Mouse (Mus musculus) stomach, embryonic 16.5 days (tissue): ENCODE measurements at regions not wholly inside any gene's neighbourhood (a gene's known extent, or its start where the extent isn't known, plus 50 kb on each side); places are given as distances from the start of the nearest gene placed in this dataset.

Experiments used
- ATAC-seq: fragments of 200-750 bp; cut with Nextera tagmentation; 2 replicates; pipeline ENCODE4 v1.8.0; 2017; ENCODE audit warnings: moderate number of reproducible peaks, moderate TSS enrichment; ENCODE audit not compliant: insufficient read depth, low FRiP score
- H3K27ac ChIP-seq: fragments of 300-500 bp; sonication (generic); 2 replicates; pipeline ENCODE4 v1.5.1; 2014; ENCODE audit warnings: low read length
- H3K27me3 ChIP-seq: fragments of 300-500 bp; sonication (generic); 2 replicates; pipeline ENCODE4 v1.6.1; 2014; ENCODE audit warnings: low read length, control low read depth, mixed read lengths; ENCODE audit not compliant: control insufficient read depth, insufficient read depth
- H3K36me3 ChIP-seq: fragments of 300-500 bp; sonication (generic); 2 replicates; pipeline ENCODE4 v1.6.1; 2014; ENCODE audit warnings: low read length; ENCODE audit not compliant: control insufficient read depth, insufficient read depth
- H3K4me1 ChIP-seq: fragments of 300-500 bp; sonication (generic); 2 replicates; pipeline ENCODE4 v1.6.1; 2014; ENCODE audit warnings: low read length, control low read depth, mixed read lengths; ENCODE audit not compliant: control insufficient read depth, insufficient read depth
- H3K4me2 ChIP-seq: fragments of 300-500 bp; sonication (generic); 2 replicates; pipeline ENCODE4 v1.6.1; 2014; ENCODE audit warnings: low read depth, low read length, mixed read lengths
- H3K4me3 ChIP-seq: fragments of 300-500 bp; sonication (generic); replicated peaks from 2 replicates; pipeline ENCODE4 v1.5.1; 2014; ENCODE audit warnings: mild to moderate bottlenecking, low read length
- H3K9ac ChIP-seq: fragments of 300-500 bp; sonication (generic); 2 replicates; pipeline ENCODE4 v1.6.1; 2014; ENCODE audit warnings: low read length
- H3K9me3 ChIP-seq: fragments of 300-500 bp; sonication (generic); replicated peaks from 2 replicates; pipeline ENCODE4 v1.6.1; 2016; ENCODE audit warnings: low read length, control low read depth; ENCODE audit not compliant: control insufficient read depth
- WGBS: fragments of 180-500 bp; shearing (Covaris S2); extraction: QIAGEN DNeasy Blood & Tissue Kit; methylation state at CpG from one replicate; pipeline ENCODE4 v1.1.7; 2014; 5-methylcytosine and 5-hydroxymethylcytosine counted together

DNA sequence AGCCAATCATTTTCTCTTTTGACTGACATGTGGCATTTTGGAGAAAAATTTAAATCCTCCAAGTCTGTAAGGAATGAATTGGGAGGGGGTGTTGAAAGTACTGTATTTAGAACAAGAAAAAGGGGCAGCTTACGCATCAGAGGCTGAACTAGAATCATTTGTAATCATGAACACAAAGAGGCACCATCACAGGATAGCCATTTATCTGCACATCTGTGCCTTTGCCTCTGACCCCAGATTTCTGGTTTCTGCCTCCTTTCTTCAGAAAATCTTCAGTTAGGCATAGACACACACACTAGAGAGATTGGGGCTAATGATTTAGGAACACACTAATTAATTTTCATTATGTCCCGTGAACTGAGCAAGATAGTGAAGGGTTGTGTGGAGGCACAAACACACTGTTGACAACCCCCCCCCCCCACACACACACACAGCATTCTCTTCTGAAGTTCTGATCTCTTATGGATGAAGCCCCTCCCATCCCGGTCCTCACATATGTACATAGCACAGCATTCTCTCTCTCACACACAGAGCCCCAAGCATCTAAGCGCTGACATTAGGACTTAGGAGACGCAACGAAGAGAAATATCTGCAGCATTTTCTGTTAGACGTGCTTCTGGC lies 229.9 kb downstream of the Gm765 start:
- no peak overlapping the region for H3K9ac ChIP-seq
- H3K27me3 ChIP-seq = no peaks in the 10 kb centered on the region
- no peaks in the 10 kb centered on the region for H3K36me3 ChIP-seq
- H3K4me1 ChIP-seq = 0 out of 2 replicates have a peak, but pooled peaks cover 4% of the 10 kb centered on the region
- H3K4me3 ChIP-seq = no peak overlapping the region
- no peak overlapping the region for H3K27ac ChIP-seq
- WGBS = 78% methylated on average over 7 of the region's 7 CpGs
- no peaks in the 10 kb centered on the region for H3K9me3 ChIP-seq
- ATAC-seq = no peak
- no peak overlapping the region for H3K4me2 ChIP-seq

DNA sequence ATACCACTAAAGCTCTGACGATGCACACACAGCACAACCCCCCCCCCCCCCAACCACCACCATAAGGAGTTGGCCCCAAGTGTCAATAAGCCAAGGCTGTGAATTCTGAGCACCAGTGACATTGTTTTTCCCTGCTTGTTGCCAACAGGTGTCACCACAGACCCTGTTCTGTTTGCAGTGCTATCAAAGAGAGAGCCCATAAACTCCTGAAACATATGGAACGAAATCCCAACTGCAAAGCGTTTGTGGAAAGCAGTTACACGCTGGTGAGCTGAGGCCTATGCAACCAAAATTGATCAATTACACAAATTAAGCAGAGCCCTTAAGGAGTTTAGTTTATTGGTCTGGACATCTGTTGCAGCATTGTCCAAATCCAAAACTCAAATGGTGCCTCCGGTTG lies 235.4 kb downstream of the Gm765 start:
- 59% methylated on average over 5 of the region's 5 CpGs for WGBS
- Histone ChIP-seq H3K27me3 (no peaks in the 10 kb centered on the region), H3K4me3 (no peak overlapping the region), H3K4me1 (peaks cover 3% of the 10 kb centered on the region; the same call in 1 of the 2 replicates), H3K36me3 (no peaks in the 10 kb centered on the region), H3K27ac (no peak overlapping the region), H3K9me3 (no peaks in the 10 kb centered on the region), H3K9ac (no peak overlapping the region), H3K4me2 (no peak overlapping the region)
- ATAC-seq = no peak

DNA sequence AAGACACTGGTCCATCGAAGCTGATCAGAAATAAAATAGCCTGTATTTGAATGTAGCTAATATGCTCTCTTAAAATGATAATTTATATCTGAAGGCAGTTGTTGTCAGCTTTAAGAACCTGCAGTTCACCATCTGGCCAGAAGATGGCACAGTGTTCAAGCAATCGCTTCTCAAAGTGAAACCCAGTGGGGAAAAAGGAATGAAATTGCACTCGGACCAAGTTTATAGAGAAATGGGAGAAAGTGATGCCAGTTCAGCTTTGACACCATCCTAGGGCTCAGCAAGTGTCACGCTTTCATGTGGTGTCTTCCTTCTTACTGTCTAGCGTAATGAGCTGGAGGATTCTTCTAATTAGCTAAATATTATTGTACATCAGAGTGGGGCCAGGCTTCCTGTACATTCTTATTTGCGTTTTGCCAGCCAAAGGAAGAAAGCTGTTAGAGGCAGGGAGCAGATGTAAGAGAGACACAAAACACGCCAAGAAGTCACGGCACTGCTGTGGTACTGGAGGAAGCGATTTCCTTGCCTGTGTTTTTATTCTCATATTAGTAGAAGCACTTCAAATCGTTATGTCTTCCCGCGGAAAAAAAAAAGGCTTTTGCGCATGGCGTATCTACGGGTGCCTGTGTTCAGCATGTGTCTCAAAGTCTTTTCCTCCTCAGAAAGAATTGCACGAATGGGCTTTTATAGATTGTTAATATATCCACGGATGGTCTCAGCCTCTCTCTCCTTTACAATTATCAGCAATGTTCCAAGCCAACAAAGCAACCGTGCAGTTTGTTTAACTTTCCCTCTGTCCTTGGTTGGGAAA lies 237.1 kb downstream of the Gm765 start:
- Histone ChIP-seq H3K4me1 (peaks cover 3% of the 10 kb centered on the region; the same call in 1 of the 2 replicates), H3K4me3 (peak overlapping the region; percentile 45), H3K27ac (no peak overlapping the region; the same call in 1 of the 2 replicates), H3K27me3 (no peaks in the 10 kb centered on the region), H3K36me3 (no peaks in the 10 kb centered on the region), H3K9ac (peak overlapping the region; percentile 65), H3K4me2 (peak overlapping the region; percentile 83), H3K9me3 (no peaks in the 10 kb centered on the region)
- WGBS = 36% methylated on average over 18 of the region's 18 CpGs
- ATAC-seq = no peak

DNA sequence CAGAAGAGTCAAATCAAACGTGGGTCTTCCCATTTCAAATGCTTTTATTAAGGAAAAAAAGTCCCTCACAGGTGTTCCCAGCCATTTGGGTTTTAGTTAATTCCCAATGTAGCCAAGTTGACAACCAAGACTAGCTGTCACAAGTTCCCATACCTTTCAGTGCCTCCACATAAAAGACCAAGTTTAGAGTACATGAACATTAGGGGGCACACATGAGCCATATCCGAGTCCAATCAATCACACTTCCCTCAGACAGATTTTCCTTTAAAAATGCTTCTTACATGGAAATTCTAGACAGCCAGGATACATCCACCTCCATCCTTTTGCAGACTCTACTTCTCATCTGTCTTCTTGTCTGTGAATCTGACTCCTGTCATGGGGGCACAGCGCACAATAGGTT lies 238.1 kb downstream of the Gm765 start:
- Histone ChIP-seq H3K4me3 (no peak overlapping the region), H3K9me3 (no peaks in the 10 kb centered on the region), H3K27ac (no peak overlapping the region), H3K9ac (no peak overlapping the region), H3K4me1 (peaks cover 3% of the 10 kb centered on the region; the same call in 1 of the 2 replicates), H3K36me3 (no peaks in the 10 kb centered on the region), H3K27me3 (no peaks in the 10 kb centered on the region), H3K4me2 (no peak overlapping the region)
- WGBS = 52% methylated on average over 3 of the region's 3 CpGs
- ATAC-seq = no peak

DNA sequence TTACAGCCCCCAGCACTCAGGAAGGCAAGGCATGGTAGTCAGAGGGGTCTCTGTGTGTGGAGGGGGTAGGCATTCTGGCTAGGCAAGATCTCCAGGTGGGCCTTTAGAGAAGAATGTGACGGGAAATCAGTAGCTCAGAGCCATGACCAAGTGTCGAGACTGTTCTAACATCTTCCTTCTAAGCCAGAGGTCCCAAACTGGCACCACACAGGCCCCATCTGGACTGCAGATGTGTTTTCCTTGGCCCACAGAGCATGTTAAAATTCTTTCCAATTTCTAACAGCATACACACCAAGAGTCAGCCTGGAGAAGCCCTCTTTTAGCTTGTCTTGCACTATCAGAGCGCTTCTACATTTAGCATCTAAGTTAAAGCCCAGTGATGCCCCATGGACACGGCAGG lies 241.5 kb downstream of the Gm765 start:
- ATAC-seq = no peak
- no peak overlapping the region for H3K4me2 ChIP-seq
- H3K27ac ChIP-seq = no peak overlapping the region
- 83% methylated on average over 4 of the region's 4 CpGs for WGBS
- no peaks in the 10 kb centered on the region for H3K9me3 ChIP-seq
- no peaks in the 10 kb centered on the region for H3K27me3 ChIP-seq
- peaks cover 3% of the 10 kb centered on the region; the same call in 1 of the 2 replicates for H3K4me1 ChIP-seq
- no peak overlapping the region for H3K4me3 ChIP-seq
- H3K36me3 ChIP-seq = no peaks in the 10 kb centered on the region
- no peak overlapping the region for H3K9ac ChIP-seq

DNA sequence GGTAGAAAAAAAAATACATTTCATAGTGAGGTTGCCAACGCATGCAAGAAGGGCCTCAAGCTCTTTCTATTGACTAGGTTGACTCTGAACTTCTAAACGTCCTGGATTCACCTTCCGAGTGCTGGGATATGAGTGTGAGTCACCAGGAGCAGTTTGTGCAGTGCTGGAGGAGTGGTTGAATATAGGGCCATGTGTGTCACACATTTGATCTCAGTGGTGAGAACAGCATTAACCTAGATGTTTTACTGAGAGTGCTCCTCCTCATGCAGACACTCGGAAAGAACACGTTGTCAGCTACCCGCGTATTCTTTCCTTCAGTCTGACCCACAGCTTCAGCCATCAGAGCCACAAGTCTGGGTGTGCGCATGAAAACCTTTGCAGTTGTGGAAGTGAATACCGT lies 243.4 kb downstream of the Gm765 start:
- Histone ChIP-seq H3K4me3 (no peak overlapping the region), H3K9ac (no peak overlapping the region), H3K36me3 (no peaks in the 10 kb centered on the region), H3K27me3 (no peaks in the 10 kb centered on the region), H3K4me2 (no peak overlapping the region), H3K9me3 (no peaks in the 10 kb centered on the region), H3K4me1 (no peaks in the 10 kb centered on the region), H3K27ac (no peak overlapping the region)
- no peak for ATAC-seq
- 91% methylated on average over 9 of the region's 9 CpGs for WGBS

DNA sequence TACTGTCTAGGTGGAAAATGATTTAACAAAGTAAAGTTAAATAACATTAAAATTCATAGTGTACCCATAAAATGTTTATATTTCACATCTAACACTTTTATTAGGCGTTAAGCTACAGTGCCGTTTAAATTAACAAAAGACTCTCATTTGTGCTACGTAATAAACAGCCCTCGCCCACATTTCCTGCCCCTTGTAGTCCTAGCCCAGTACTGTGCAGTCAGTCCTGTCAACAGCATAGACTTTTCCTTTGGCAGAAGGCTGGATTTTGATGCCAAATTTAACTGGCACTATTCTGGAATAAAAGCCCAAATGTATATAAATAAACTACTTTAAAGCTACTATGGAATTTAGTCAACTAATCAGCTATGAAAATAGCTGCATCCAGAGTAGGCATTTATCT lies 247.3 kb downstream of the Gm765 start:
- WGBS = 65% methylated on average over 4 of the region's 4 CpGs
- Histone ChIP-seq H3K4me3 (no peak overlapping the region), H3K36me3 (no peaks in the 10 kb centered on the region), H3K4me2 (no peak overlapping the region), H3K27ac (no peak overlapping the region), H3K4me1 (no peaks in the 10 kb centered on the region), H3K27me3 (no peaks in the 10 kb centered on the region), H3K9ac (no peak overlapping the region), H3K9me3 (no peaks in the 10 kb centered on the region)
- ATAC-seq = no peak

DNA sequence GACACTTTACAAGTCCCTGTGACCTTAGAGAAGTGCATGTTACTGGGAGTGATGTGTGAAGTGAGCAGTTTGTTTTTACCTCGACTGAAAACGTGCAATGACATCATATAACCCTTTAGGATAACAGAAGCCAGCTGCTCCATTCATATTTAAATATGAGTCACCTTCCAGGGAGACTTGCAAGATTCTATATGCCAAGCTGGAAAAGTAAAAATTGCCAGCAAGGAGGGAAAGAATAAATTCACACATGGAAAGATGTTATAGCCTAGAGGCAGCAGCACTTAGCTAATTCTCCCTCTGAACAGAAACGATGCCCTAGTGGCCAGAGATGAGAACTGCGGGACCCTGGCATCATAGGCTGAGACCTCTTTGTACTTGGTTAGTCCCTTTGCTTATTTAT lies 253.4 kb downstream of the Gm765 start:
- Histone ChIP-seq H3K4me2 (no peak overlapping the region), H3K27me3 (no peaks in the 10 kb centered on the region), H3K9me3 (no peaks in the 10 kb centered on the region), H3K36me3 (no peaks in the 10 kb centered on the region), H3K4me1 (no peaks in the 10 kb centered on the region), H3K27ac (no peak overlapping the region), H3K4me3 (no peak overlapping the region), H3K9ac (no peak overlapping the region)
- 31% methylated on average over 4 of the region's 4 CpGs for WGBS
- no peak for ATAC-seq

DNA sequence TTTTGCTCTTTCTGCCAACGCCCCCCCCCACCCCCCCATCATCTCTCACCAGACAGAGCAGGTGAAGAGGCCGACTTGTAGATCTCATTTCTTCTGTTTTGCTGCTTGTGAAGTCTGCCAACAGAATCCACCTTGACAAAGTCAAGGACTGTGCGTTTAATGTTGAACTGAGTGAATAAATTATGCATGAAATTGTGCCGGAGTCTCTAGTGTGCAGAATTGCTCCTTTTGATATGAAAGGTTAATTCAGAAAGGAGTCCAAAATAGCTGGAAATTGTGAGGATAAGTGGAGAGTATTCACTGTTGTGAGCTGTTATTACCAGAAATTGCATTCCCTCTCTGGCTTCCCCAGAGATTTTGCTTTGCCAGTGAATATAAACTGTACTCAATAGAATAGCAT lies 262.5 kb downstream of the Gm765 start:
- H3K27me3 ChIP-seq = no peaks in the 10 kb centered on the region
- no peaks in the 10 kb centered on the region for H3K4me1 ChIP-seq
- no peaks in the 10 kb centered on the region for H3K9me3 ChIP-seq
- 59% methylated on average over 4 of the region's 4 CpGs for WGBS
- H3K4me3 ChIP-seq = no peak overlapping the region
- H3K27ac ChIP-seq = no peak overlapping the region
- no peak overlapping the region for H3K4me2 ChIP-seq
- no peaks in the 10 kb centered on the region for H3K36me3 ChIP-seq
- no peak for ATAC-seq
- no peak overlapping the region for H3K9ac ChIP-seq
